Mouse (Mus musculus): ENCODE measurements at regions not wholly inside any gene's neighbourhood (a gene's known extent, or its start where the extent isn't known, plus 50 kb on each side); places are given as distances from the start of the nearest gene placed in this dataset.

DNA sequence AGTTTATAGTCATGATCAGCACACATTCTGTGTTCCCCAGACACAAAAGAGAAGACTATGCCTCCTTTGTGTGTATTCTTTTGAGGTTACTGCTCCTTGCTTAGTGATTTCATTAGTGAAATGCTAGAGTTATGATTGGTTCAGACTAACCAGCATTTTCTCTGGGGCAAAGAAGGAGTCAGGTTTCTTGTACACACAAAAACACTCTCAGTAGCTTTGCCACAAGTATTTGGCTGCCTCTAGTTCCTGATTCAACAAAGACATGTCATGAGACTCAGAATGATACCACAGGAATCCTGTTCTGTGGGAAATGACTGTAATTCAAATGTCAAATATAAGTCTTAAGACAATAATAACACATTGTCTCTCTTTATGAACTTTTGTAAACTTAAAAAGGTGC is 86.9 kb downstream of the Alx1 start:
- DNase-seq: no peak

GRCm38 (mm10) chr10:102940823-102941519 is 89.0 kb downstream of the Alx1 start:
- DNase-seq: no peak

GRCm38 (mm10) chr10:102931445-102931844 is 98.6 kb downstream of the Alx1 start:
- no peak for DNase-seq

DNA sequence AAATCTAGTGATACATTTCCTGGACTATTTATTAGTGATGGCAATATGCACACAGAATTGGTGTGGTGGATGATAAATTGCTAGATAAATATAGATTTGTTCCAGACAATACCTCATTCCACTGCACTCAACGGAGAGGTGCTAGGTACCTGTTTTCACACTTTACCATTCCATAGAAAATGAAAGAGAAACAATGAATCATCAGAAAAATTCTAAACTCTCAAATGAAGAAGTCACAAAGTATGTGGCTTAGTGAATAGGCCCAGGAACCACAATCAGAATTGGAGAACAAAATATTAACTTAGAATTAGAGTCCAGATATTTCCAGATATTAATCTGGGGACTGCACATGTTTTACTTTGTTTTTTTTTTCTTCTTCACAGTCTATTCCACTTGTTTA is 101.4 kb downstream of the Alx1 start:
- no peak for DNase-seq

GRCm38 (mm10) chr10:102897368-102897767 is 132.6 kb downstream of the Alx1 start:
- no peak for DNase-seq

DNA sequence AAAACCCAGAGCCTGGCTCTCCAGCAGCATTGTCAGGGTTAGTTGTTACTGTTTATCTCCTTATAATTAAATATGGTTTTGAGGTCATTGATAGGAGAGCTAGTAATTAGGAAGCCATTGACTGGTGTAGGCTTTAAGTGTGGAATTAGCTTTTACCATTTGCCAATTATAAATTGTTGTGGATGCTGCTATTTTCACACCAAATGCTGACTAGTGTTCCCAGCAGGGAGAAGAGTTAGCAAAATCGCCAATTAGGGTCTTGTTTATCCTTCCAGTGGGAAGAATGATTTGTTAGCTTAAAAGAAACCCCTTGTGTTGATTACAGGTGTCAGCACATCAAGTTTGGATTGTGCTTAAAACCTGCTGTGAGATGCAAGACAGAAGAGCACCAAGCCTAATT is 134.1 kb downstream of the Alx1 start:
- DNase-seq: no peak

- no peak for DNase-seq
Observed at GRCm38 (mm10) chr10:102892373-102892772, 137.6 kb downstream of the Alx1 start.

DNA sequence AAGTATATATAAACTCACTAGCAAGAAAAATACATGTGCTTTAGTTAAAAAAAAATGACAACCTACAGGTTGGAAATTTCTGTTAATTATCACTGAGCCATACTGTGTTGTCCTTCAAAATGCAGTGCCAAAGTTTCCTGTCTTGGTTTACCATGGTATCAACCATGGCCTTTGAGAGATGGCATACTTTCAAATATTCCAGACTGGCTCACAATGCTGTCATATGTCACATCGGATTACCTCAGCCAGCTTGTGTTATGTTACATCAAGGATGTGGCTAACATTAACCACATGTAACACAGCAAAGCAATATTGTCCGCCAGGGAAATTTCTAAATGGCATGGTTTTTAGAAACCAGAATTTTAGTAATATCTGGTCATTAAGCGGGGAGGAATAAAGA is 140.3 kb downstream of the Alx1 start:
- no peak for DNase-seq

- DNase-seq: no peak
Observed at GRCm38 (mm10) chr10:102881824-102882438, 148.1 kb downstream of the Alx1 start.

DNA sequence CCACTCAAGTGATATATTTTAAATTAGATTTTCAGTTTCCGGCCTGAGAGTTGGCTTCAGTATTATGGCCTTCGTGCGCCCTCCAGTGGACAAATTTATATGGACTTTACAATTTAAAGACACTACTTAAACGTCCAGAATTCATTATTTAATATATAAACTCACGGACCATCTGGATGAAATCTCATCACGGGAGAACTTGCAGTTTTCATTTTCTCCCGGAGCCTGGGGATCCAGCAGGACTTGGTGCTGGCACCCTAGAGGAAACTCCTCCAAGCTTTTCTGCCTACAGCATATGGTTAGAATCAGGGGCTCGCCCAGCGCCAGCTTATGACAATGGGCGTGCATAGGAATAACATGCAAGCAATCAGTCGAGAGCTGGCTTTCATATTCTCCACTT is 152.0 kb downstream of the Alx1 start:
- DNase-seq: peak; percentile 54 to 59

GRCm38 (mm10) chr10:102876946-102877345 is 153.1 kb downstream of the Alx1 start:
- DNase-seq: no peak

- no peak for DNase-seq
Observed at GRCm38 (mm10) chr10:102866920-102867319, 163.1 kb downstream of the Alx1 start.

DNA sequence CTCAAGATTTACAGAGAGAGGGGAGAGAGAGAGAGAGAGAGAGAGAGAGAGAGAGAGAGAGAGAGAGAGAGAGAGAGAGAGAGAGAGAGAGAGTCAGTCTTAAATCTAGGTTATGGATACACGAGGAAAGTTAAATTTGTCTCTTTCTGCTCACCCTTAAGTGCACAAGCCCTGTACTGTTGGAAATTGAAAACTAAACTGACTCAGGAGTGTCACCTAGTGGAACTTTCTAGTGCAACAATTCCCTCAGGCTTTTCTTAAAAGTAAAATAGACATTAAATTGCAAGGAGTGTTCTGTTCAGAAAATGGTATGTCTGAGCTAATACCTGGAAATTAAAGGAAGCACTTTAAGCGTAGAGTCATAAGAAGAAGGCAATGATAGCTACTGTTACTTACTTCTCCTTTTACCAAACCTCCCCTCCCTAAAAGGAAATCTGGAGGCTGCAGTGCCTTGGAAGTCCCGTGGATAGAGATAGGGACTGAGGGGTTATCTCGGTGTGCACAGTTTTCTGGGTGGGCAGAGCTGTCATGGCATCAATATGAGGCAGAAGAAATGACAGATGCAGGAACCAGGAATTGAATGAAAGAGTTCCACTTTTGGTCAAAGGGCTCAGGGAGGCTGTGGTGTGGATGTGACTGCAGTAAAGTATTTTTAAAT is 193.3 kb downstream of the Alx1 start:
- peak in 1 of 2 experiments; percentile 4 for DNase-seq

DNA sequence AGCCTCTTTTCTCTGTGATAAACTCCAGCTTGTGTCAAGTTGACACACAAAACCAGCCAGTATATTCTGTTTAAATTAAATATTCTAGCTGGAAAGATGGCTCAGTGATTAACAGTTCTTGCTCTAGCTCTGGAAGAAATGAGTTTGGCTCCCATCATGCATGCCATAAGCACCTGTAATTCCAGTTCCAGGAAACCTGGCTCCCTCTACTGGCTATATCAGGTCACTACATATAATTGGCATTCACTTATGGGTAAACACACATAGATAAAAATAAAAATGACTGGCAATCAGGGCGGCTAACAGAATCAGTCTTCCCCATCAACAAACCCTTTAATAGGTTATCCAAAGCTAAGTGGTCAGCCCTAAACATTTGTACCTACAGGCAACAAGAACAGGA is 194.2 kb downstream of the Alx1 start:
- peak; percentile 6 to 14 for DNase-seq

DNA sequence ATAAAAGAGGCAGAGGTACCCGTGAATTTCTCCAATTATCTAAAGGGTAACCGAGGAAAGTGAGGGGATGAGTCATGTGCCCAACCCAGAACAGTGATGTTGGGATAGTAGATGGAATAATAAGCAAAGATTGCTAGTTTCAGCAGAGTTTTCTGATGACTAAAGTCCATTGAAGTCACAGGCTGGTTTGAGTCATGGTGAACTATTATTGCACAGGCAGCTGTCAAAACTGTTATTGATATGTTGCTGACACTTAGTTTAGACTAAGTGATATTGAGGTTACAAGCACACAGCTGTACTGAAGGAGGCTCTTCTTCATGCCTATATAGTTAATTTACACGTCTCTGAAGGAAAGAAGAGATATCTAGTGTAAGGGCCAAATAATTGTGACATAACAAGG is 200.4 kb downstream of the Alx1 start:
- DNase-seq: no peak

DNA sequence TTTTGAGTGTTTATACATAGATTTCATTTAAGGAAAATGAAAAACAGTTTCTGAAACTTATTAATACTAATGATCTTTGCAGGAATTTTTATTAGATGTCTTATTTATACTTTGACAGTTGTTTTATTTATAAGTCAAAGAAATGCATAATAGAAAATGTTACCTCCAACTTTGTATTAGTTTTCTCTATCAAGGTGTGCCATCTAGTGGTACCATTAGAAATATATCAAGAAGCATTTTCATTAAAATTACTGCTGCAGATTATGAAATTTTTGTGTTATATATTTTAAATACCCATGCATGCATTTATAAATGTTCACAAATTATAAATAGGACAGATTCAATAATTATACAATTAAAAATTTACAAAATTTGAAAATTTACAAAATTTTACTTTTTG is 206.6 kb downstream of the Alx1 start:
- DNase-seq: no peak

- peak; percentile 16 to 26 for DNase-seq
Observed at GRCm38 (mm10) chr10:102801391-102801790, 228.6 kb downstream of the Alx1 start.

GRCm38 (mm10) chr10:102779243-102779642 is 250.8 kb downstream of the Alx1 start:
- no peak for DNase-seq

- DNase-seq: no peak
Observed at GRCm38 (mm10) chr10:102763696-102764095, 251.7 kb downstream of the Rassf9 start.

DNA sequence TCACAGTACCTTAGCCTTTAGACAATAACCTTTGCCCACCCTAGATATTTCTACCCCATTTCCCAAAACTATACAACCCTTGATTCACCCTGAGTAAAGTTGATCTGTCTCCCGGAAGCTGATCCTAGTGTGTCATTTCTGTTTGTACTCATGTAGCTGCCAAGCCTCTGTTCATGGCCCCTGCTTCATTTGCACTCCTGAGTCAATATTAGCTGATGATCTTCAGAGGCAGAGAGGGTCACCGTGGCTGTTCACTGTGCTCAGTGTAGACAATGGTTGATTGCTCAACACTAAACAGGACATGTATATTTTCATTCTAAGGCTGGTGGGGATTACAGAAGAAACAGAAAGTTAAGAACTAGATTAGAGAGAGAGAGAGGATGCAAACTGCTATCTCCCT is 250.4 kb downstream of the Rassf9 start:
- no peak for DNase-seq

DNA sequence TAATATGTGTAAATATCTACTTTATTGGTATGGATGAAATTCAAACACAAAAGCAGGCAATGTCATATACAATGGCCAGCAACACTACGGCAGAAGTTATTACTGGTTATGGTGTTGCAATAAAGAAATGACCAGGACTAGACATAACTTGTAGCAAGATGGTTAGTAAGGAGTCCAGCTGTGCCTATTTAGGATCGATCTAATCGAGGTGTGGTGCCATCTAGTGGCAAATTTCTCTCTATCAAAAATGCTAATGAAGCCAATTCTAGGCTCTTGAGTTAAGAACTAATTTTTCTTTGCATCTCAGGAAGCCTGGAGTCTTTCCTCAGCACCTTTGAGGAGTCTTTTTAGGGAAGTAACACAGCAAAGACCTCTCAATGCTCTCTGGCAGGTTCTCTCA is 223.2 kb downstream of the Rassf9 start:
- peak; percentile 25 to 36 for DNase-seq

GRCm38 (mm10) chr10:102732420-102732819 is 220.4 kb downstream of the Rassf9 start:
- no peak for DNase-seq

- no peak for DNase-seq
Observed at GRCm38 (mm10) chr10:102712263-102712662, 200.2 kb downstream of the Rassf9 start.

DNA sequence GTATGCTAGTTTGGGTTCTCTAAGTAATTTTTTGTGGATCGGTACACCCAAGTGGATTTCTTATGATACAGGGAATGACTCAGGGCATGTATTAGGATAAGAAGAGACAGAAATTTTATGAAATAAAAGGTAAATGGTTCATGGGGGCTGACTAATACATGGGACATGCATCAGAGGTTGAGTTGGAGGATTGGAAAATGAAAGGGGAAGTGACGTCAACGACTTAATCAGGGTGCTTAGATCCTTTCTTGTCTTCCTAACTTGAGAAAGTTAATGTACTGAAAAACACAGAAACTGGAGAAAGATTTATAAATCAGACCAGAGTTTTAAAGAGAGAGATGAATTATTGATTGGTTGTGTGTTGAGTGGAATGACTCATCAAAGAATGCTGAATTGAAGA is 193.8 kb downstream of the Rassf9 start:
- no peak for DNase-seq

All from cerebellum, postnatal 14 days (tissue).